Mouse (Mus musculus) ES-Bruce4 (cell line): ENCODE measurements around the gene Hs1bp3. TPM values are rescaled to one million over a fixed set of nuclear protein-coding genes. Genes with fewer than 3 reads are reported as not detected.

ENCODE experiments used
- H3K27ac ChIP-seq: 2 replicates; pipeline ENCODE4 v1.5.1; 2012; ENCODE audit warnings: low read length, inconsistent platforms; ENCODE audit not compliant: insufficient read depth
- H3K27me3 ChIP-seq: 2 replicates; pipeline ENCODE4 v1.6.1; 2012; ENCODE audit warnings: mild to moderate bottlenecking, low read length, inconsistent platforms; ENCODE audit not compliant: control insufficient read depth, poor library complexity, insufficient read depth, severe bottlenecking
- H3K36me3 ChIP-seq: 2 replicates; pipeline ENCODE4 v1.6.1; 2012; ENCODE audit warnings: inconsistent platforms, mild to moderate bottlenecking, low read length, moderate library complexity; ENCODE audit not compliant: control insufficient read depth, poor library complexity, insufficient read depth, severe bottlenecking
- H3K4me1 ChIP-seq: one replicate; pipeline ENCODE4 v1.8.1; 2011; ENCODE audit warnings: low read length; ENCODE audit not compliant: control insufficient read depth, insufficient read depth
- H3K4me3 ChIP-seq: 2 replicates; pipeline ENCODE4 v1.5.1; 2011; ENCODE audit warnings: low read depth, mild to moderate bottlenecking, low read length
- H3K9ac ChIP-seq: 2 replicates; pipeline ENCODE4 v1.6.1; 2012; ENCODE audit warnings: low read depth, mild to moderate bottlenecking, inconsistent platforms; ENCODE audit not compliant: poor library complexity, severe bottlenecking
- H3K9me3 ChIP-seq: replicated peaks from 2 replicates; pipeline ENCODE4 v1.6.1; 2012; ENCODE audit warnings: mild to moderate bottlenecking, low read length, inconsistent platforms; ENCODE audit not compliant: control insufficient read depth, poor library complexity, insufficient read depth, severe bottlenecking
- CTCF ChIP-seq: IDR thresholded peaks from one replicate; pipeline ENCODE4 v1.8.1; 2011; ENCODE audit warnings: low read depth, low read length
- EP300 ChIP-seq: IDR thresholded peaks from 2 replicates; pipeline ENCODE4 v1.6.1; 2011; ENCODE audit warnings: low read depth, low read length; ENCODE audit not compliant: insufficient read depth
- POLR2A ChIP-seq: IDR thresholded peaks from one replicate; pipeline ENCODE4 v1.8.1; 2011; ENCODE audit warnings: low read length; ENCODE audit not compliant: insufficient read depth
- polyA plus RNA-seq: library from polyadenylated mRNA; stranded (reverse); fragments of >200 nt; gene quantifications from 2 replicates; pipeline ENCODE4 v1.2.4, GENCODE M21; 2011; ENCODE audit warnings: low read depth; ENCODE audit not compliant: missing spikeins, insufficient read depth, insufficient read length

The Hs1bp3 gene
- polyA plus RNA-seq, 1 experiment, result 37.5 TPM

DNA sequence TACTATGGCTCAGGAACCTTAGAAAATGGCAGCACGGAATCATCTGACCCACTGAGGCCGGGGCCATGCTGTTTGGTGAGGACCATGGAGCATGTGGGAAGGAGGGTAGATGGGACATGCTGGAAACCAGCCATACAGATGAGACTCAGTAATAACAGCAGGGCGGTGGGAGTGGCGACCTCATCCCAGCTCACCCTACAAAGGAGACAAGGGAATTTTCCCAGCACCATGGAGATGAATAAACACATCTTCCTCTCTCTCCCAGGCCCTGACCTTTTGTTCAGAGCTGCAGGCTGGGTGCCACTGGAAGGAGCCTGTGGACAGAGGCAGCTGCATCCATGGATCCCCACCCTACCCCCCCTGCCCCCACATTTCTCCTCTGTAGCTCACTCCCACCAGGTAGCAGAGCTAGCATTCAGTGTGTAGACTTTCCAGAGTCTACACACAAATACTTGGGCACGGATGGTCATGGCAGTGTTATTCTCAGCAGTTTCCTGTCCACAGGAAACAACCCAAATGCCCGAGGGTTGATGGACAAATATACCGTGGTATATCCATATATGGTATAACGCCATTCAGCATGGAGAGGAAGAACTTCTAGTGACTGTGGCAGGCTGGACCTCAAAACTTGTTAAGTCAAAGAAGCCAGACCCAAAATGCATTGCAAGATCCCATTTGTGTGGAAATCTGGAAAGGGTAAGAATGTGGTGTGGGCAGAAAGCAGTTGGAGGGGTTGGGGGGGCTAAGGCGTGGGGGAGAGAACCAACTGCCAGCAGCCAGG lies 35.7 kb downstream of the Hs1bp3 start:
- no peak overlapping the region for H3K9ac ChIP-seq
- H3K27me3 ChIP-seq, result no peaks in the 10 kb centered on the region
- TF ChIP-seq CTCF (no peak), POLR2A (no peak), EP300 (no peak)
- H3K4me3 ChIP-seq, result no peak overlapping the region
- H3K36me3 ChIP-seq, result no peaks in the 10 kb centered on the region
- H3K27ac ChIP-seq, result no peak overlapping the region
- H3K9me3 ChIP-seq, result no peaks in the 10 kb centered on the region
- peaks cover 2% of the 10 kb centered on the region for H3K4me1 ChIP-seq

DNA sequence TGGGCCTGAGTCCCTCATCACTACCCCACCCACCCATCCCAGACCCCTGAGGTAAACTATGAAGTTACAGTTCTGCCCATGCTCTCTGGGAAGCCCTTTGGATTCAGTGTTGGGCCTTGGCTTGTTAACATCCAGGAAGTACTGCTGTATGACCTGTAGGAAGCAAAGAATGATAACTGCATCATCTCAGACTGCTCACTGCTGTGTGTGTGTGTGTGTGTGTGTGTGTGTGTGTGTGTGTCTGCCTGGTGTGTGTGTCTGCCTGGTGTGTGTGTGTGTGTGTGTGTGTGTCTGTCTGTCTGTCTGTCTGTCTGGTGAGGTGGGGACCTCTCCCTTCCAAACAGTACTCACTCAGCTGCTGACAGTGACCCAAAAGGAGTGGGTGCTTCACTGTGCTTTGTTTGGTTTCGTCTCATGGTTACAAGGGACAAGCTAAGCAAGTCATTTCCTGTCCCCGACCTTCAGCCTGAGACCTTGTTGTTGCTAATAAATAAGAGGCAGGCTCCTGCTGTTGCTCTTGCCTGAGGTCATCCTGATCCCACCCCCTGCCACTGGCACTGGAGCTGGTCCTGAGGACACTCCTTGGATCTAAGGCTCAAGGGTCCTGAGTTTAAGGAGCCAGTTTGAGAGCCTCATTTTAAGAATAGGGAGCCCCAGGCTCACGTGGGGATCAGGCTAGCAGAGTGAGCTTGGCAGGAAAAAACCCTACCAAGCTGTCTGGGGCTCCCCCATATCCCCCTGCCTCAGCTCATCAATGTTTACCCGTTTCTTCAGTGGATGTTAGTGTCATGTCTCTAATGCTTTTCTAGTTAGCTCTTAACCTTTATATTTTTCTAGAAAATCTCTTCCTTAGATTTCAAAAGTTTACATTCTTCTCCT lies 38.0 kb downstream of the Hs1bp3 start:
- H3K36me3 ChIP-seq, result no peaks in the 10 kb centered on the region
- H3K27me3 ChIP-seq, result no peaks in the 10 kb centered on the region
- no peak overlapping the region for H3K4me3 ChIP-seq
- H3K9ac ChIP-seq, result no peak overlapping the region
- H3K27ac ChIP-seq, result no peak overlapping the region
- H3K9me3 ChIP-seq, result no peaks in the 10 kb centered on the region
- 0 out of 2 replicates have a peak, but pooled peaks have one; percentile 50 for TF ChIP-seq EP300
- TF ChIP-seq POLR2A, result no peak
- peaks cover 2% of the 10 kb centered on the region for H3K4me1 ChIP-seq

DNA sequence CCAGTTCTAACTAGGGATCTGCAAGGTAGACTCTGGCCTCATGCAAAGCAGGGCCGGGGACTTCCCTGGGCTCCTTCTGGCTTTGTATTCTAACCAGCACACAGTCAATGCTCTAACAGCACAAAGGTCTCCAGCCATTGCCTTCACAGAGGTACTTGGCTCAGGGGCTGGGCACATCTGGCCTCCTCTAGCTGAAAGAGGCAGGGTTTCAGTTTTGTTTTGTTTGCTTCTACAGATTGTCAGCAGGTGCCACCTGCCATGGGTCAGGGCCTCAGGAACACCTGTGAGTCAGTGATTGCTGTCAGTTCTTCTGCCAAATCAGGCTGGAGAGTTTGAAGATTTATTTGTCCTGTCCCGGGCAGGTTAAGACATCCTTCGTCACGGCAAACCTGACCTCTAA lies 39.8 kb downstream of the Hs1bp3 start:
- H3K9ac ChIP-seq, result no peak overlapping the region
- TF ChIP-seq EP300 (no peak), CTCF (no peak), POLR2A (no peak)
- no peak overlapping the region for H3K27ac ChIP-seq
- no peaks in the 10 kb centered on the region for H3K9me3 ChIP-seq
- H3K27me3 ChIP-seq, result no peaks in the 10 kb centered on the region
- H3K4me3 ChIP-seq, result no peak overlapping the region
- H3K4me1 ChIP-seq, result peaks cover 2% of the 10 kb centered on the region
- no peaks in the 10 kb centered on the region for H3K36me3 ChIP-seq

DNA sequence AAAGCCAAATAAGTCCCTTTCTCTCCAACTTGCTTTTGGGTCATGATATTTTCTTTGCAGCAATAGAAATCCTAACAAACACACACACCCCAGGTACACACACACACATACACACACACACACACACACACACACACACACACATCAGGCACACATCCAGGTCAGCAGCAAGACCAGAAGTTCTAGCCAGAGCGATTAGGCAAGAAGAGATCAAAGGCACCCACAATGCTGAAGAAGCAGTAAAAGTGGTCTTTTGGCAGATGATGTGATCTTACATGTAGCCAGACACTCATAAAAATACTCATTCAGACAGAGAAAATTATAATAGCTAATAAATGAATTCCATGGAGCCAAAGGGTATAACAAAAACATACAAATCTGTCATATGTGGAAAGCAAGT lies 41.0 kb downstream of the Hs1bp3 start:
- no peak overlapping the region for H3K27ac ChIP-seq
- no peak for TF ChIP-seq EP300
- no peak for TF ChIP-seq POLR2A
- TF ChIP-seq CTCF, result no peak
- H3K9me3 ChIP-seq, result no peaks in the 10 kb centered on the region
- no peak overlapping the region for H3K9ac ChIP-seq
- H3K4me3 ChIP-seq, result no peak overlapping the region
- H3K36me3 ChIP-seq, result no peaks in the 10 kb centered on the region
- no peaks in the 10 kb centered on the region for H3K27me3 ChIP-seq
- peaks cover 2% of the 10 kb centered on the region for H3K4me1 ChIP-seq

DNA sequence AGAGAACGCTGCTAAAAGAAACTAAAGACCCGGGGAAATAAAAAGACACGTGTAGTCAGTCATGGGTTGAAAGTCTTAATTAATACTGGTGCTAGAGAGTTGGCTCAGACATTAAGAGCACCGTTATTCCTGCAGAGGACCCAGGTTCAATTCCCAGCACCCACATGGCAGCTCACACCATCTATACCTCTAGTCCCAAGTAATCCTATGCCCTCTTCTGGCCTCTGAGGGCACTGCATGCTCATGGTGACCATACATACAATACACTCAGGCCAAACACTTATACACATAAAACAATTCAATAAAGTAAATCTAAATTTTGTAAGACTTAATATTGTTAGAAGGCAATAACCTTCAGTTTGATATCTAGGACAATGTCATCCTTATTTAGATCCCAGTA lies 41.8 kb downstream of the Hs1bp3 start:
- no peak overlapping the region for H3K27ac ChIP-seq
- peaks cover 2% of the 10 kb centered on the region for H3K4me1 ChIP-seq
- H3K4me3 ChIP-seq, result no peak overlapping the region
- H3K9ac ChIP-seq, result no peak overlapping the region
- H3K36me3 ChIP-seq, result no peaks in the 10 kb centered on the region
- no peaks in the 10 kb centered on the region for H3K27me3 ChIP-seq
- TF ChIP-seq EP300 (no peak), CTCF (no peak), POLR2A (no peak)
- no peaks in the 10 kb centered on the region for H3K9me3 ChIP-seq

DNA sequence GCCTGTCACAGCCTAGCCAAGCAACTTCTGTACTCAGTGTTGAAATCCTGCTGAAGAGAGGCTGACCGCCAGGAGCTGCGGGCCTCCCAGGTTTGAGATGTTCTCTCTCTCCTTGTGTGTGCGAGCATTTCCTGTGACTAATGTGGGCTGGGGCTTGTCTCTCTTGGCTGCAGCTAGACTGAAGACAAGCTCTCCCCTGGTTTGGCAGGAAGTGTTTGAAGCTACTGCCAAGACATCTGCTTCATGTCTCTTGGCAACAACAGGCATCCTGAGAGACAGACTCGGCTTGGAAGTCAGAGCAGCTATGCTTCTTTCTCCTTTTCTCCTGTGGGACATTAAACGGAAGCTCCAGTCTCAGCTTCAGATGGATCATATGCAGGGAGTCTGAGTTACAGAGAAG lies 44.2 kb downstream of the Hs1bp3 start:
- Histone ChIP-seq H3K27ac (no peak overlapping the region), H3K4me1 (no peaks in the 10 kb centered on the region), H3K4me3 (no peak overlapping the region), H3K27me3 (no peaks in the 10 kb centered on the region), H3K9me3 (no peaks in the 10 kb centered on the region), H3K9ac (no peak overlapping the region), H3K36me3 (no peaks in the 10 kb centered on the region)
- no peak for TF ChIP-seq POLR2A
- no peak for TF ChIP-seq EP300
- TF ChIP-seq CTCF, result no peak
